Mouse (Mus musculus): ENCODE results near the gene Efcc1.
A peak's percentile ranks its signal among the peaks of the same experiment; 100 is the strongest.

Gene Efcc1

GRCm38 (mm10) chr6:87778294-87779173, 47.9 kb downstream of the Efcc1 start:
- DNase-seq (ENCODE audit: low read depth, low spot score): no peak

GRCm38 (mm10) chr6:87779174-87780165, 48.8 kb downstream of the Efcc1 start:
- DNase-seq (ENCODE audit: low read depth, low spot score): no peak

- DNase-seq (ENCODE audit: low read depth, low spot score): peak; percentile 11
These were observed 50.1 kb downstream of the Efcc1 start for GRCm38 (mm10) chr6:87780546-87781301.

- no peak for DNase-seq (ENCODE audit: low read depth, low spot score)
These were observed 53.4 kb downstream of the Efcc1 start for GRCm38 (mm10) chr6:87784033-87784432.

- no peak for DNase-seq (ENCODE audit: low read depth, low spot score)
These were observed 56.0 kb downstream of the Efcc1 start for GRCm38 (mm10) chr6:87786621-87787020.

- no peak for DNase-seq (ENCODE audit: low read depth, low spot score)
These were observed 56.6 kb downstream of the Efcc1 start for GRCm38 (mm10) chr6:87787108-87787890.

GRCm38 (mm10) chr6:87788266-87788895, 57.7 kb downstream of the Efcc1 start:
- no peak for DNase-seq (ENCODE audit: low read depth, low spot score)

GRCm38 (mm10) chr6:87788896-87789587, 58.4 kb downstream of the Efcc1 start:
- no peak for DNase-seq (ENCODE audit: low read depth, low spot score)

- DNase-seq (ENCODE audit: low read depth, low spot score): no peak
These were observed 59.1 kb downstream of the Efcc1 start for GRCm38 (mm10) chr6:87789791-87790190.

- no peak for DNase-seq (ENCODE audit: low read depth, low spot score)
These were observed 60.3 kb downstream of the Efcc1 start for GRCm38 (mm10) chr6:87790779-87791480.

GRCm38 (mm10) chr6:87791826-87792225, 61.2 kb downstream of the Efcc1 start:
- no peak for DNase-seq (ENCODE audit: low read depth, low spot score)

GRCm38 (mm10) chr6:87793821-87794510, 63.3 kb downstream of the Efcc1 start:
- no peak for DNase-seq (ENCODE audit: low read depth, low spot score)

GRCm38 (mm10) chr6:87795385-87796150, 64.9 kb downstream of the Efcc1 start:
- no peak for DNase-seq (ENCODE audit: low read depth, low spot score)

GRCm38 (mm10) chr6:87796251-87796880, 65.7 kb downstream of the Efcc1 start:
- DNase-seq (ENCODE audit: low read depth, low spot score): no peak

- DNase-seq (ENCODE audit: low read depth, low spot score): no peak
These were observed 66.7 kb downstream of the Efcc1 start for GRCm38 (mm10) chr6:87797321-87797720.

GRCm38 (mm10) chr6:87799576-87799975, 68.9 kb downstream of the Efcc1 start:
- no peak for DNase-seq (ENCODE audit: low read depth, low spot score)

GRCm38 (mm10) chr6:87802462-87802861, 71.8 kb downstream of the Efcc1 start:
- DNase-seq (ENCODE audit: low read depth, low spot score): no peak
